Mouse (Mus musculus) NIH3T3 (cell line): ENCODE data around the gene Abr.

Source experiments
- DNase-seq: peaks from one replicate; pipeline ENCODE4 v3.0.0-alpha.2; 2012; ENCODE audit warnings: low read depth

Gene Abr

GRCm38 (mm10) chr11:76406702-76407583 lies 215.2 kb downstream of the Abr start, which contains the start of gene Timm22:
Gene Timm22, plus strand, starts transcription at chr11:76406952.
- DNase-seq = peak; percentile 98

- no peak for DNase-seq
Measured at GRCm38 (mm10) chr11:76405626-76406264, 216.4 kb downstream of the Abr start.

- no peak for DNase-seq
Measured at GRCm38 (mm10) chr11:76405113-76405512, 217.0 kb downstream of the Abr start.

GRCm38 (mm10) chr11:76401398-76401797 lies 220.7 kb downstream of the Abr start:
- peak; percentile 23 for DNase-seq

GRCm38 (mm10) chr11:76399587-76400330 lies 222.4 kb downstream of the Abr start:
- peak; percentile 80 for DNase-seq

GRCm38 (mm10) chr11:76398798-76399586 lies 223.1 kb downstream of the Abr start, which contains the start of gene Nxn:
Gene Nxn, minus strand, starts transcription at chr11:76399140.
- DNase-seq = peak; percentile 96

- no peak for DNase-seq
Measured at GRCm38 (mm10) chr11:76398312-76398797, 223.8 kb downstream of the Abr start.

GRCm38 (mm10) chr11:76397650-76398311 lies 224.3 kb downstream of the Abr start:
- peak; percentile 65 for DNase-seq

GRCm38 (mm10) chr11:76392996-76393395 lies 229.1 kb downstream of the Abr start:
- no peak for DNase-seq

- DNase-seq = no peak
Measured at GRCm38 (mm10) chr11:76392532-76392931, 229.6 kb downstream of the Abr start.

- DNase-seq = no peak
Measured at GRCm38 (mm10) chr11:76388711-76389110, 233.4 kb downstream of the Abr start.

GRCm38 (mm10) chr11:76387097-76387496 lies 235.0 kb downstream of the Abr start:
- peak; percentile 23 for DNase-seq

- no peak for DNase-seq
Measured at GRCm38 (mm10) chr11:76385746-76386145, 236.4 kb downstream of the Abr start.

- DNase-seq = no peak
Measured at GRCm38 (mm10) chr11:76385017-76385416, 237.1 kb downstream of the Abr start.

GRCm38 (mm10) chr11:76384307-76384706 lies 237.8 kb downstream of the Abr start:
- no peak for DNase-seq

- no peak for DNase-seq
Measured at GRCm38 (mm10) chr11:76382711-76383324, 239.3 kb downstream of the Abr start.

- no peak for DNase-seq
Measured at GRCm38 (mm10) chr11:76381201-76381885, 240.8 kb downstream of the Abr start.

- no peak for DNase-seq
Measured at GRCm38 (mm10) chr11:76379921-76380544, 242.1 kb downstream of the Abr start.

GRCm38 (mm10) chr11:76376425-76376824 lies 245.7 kb downstream of the Abr start:
- no peak for DNase-seq
